Mouse (Mus musculus) embryonic stem cell, embryonic (primary cell): ENCODE results near the gene Capns1.

Source experiments
- CTCF ChIA-PET, 4 experiments: fragments of 300-600 bp in 2 of 4; fragments of 350-600 bp in 2 of 4; sonication (Branson Sonifier 250); formaldehyde crosslinking; loops; one replicate each; lab custom pipeline; 2022; ENCODE audit warnings: inconsistent platforms in 2 of 4; lab: Charles Lee
- POLR2A ChIA-PET, 4 experiments: fragments of 300-600 bp in 2 of 4; fragments of 350-600 bp in 2 of 4; sonication (Branson Sonifier 250); formaldehyde crosslinking; loops; one replicate each; lab custom pipeline; 2022; ENCODE audit warnings: antibody characterized with exemption in 4 of 4, inconsistent platforms in 1 of 4; lab: Charles Lee

Gene Capns1

DNA sequence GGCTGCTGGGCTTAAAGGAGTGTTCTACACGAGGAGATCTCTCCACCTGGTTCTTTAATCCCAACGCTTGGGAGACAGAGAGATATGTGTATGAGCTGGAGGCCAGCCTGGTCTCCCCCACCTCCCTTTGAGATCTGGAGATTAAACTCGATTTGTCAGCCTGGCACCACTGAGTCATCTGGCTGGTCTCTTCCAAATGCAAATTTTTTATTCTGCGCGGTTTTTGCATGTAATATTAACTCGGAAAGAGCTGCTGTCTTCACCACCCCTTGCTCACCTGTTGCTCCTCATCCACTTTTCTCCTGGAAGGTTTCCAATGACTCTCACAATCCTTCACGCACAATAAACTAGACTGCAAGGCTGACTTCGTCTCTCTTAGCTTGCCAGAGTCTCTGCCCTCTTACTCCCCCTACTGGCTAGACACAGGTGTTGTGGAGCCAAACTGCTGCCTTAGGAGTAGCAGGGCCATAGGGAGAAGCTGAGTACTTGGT lies at the start of gene Capns1:
Capns1 (minus strand) TSS at position 331 of the 491 bp plus-strand sequence.
- CTCF ChIA-PET = interaction anchor here (0.6 to 4.9 kb wide), 45 partner anchors 9 to 428 kb away, joined by 3 to 51 read pairs (median 4); partner anchors contain the start of genes Cox7a1 (in 4 of the 4), Cox6b1 (in 1 of the 4), Polr2i (in 1 of the 4) and Wdr62 (in 1 of the 4)
- POLR2A ChIA-PET = interaction anchor here (0.5 to 8.5 kb wide), 50 partner anchors 10 to 1227 kb away, joined by 3 to 127 read pairs (median 5); partner anchors contain the start of genes Cox7a1 (in 4 of the 4), Thap8 (in 3 of the 4), Wdr62 (in 3 of the 4) and Gm26920 (in 2 of the 4)

GRCm38 (mm10) chr7:30237374-30237773 lies 38.8 kb upstream of the Capns1 start:
- CTCF ChIA-PET = interaction anchor here in 1 of 4 experiments (1.5 kb wide), 1 partner anchor 20 kb away, joined by 4 read pairs; no protein-coding TSS in a partner anchor
- POLR2A ChIA-PET = interaction anchor here in 1 of 4 experiments (1.2 to 8.1 kb wide), 4 partner anchors 15 to 43 kb away, joined by 5 to 65 read pairs (median 19); partner anchors contain the start of genes Capns1 and Wdr62

DNA sequence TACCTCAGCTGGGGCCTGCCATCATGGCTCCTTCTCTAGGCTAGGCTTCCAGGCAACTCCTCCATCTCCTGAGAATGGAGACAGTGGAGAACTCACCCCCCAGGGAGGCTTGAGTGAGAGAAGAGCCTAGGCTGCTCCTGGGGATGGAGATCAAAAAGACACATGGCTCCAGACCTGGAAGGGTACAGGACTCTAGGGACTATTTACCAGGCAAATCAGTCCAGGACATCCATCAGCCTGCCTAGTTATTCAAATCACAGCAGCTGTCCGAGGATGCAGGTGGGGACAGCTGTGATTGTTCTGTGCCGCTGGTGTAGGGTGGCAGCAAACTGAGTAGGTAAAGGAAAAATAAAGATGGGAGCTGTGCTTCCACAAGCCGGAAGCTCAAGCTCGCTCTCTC lies 37.0 kb upstream of the Capns1 start, which contains the start of gene Ovol3:
Ovol3 (minus strand) TSS at position 101 of the 400 bp plus-strand sequence.
- ChIA-PET POLR2A (interaction anchor here in 3 of 4 experiments (0.5 to 6.2 kb wide), 10 partner anchors 9 to 330 kb away, joined by 3 to 73 read pairs (median 4); partner anchors contain the start of genes Thap8 (in 2 of the 3), Wdr62 (in 2 of the 3) and Zfp260 (in 1 of the 3)), CTCF (interaction anchor here in 1 of 4 experiments (0.6 to 1.5 kb wide), 2 partner anchors 24 to 64 kb away, joined by 3 to 4 read pairs; no protein-coding TSS in a partner anchor)

DNA sequence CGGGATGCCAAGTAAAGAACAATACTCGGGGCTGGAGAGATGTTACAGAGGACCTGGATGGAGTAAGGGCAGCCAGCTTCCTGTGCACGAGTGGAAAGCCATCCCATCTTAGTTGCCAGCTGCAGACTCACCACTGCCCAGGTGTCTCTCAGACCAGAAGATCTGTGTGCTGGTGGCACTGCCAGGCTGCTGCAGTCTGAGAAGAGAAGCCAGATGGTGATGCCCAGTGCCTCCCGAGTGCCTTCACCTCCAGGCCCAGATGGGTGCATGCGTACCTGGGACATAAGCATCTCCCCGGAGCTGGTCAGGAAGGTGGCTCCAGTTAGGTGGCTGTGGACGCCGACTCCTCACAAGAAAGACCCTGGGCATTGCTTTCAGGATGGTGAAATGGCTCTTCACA lies 36.5 kb upstream of the Capns1 start:
- ChIA-PET CTCF (interaction anchor here in 2 of 4 experiments (0.6 to 1.5 kb wide), 3 partner anchors 25 to 434 kb away, joined by 3 to 4 read pairs (median 3); no protein-coding TSS in a partner anchor), POLR2A (interaction anchor here in 3 of 4 experiments (0.5 to 6.2 kb wide), 10 partner anchors 7 to 329 kb away, joined by 3 to 73 read pairs (median 6); partner anchors contain the start of genes Thap8 (in 2 of the 3), Wdr62 (in 2 of the 3) and Zfp260 (in 1 of the 3))

DNA sequence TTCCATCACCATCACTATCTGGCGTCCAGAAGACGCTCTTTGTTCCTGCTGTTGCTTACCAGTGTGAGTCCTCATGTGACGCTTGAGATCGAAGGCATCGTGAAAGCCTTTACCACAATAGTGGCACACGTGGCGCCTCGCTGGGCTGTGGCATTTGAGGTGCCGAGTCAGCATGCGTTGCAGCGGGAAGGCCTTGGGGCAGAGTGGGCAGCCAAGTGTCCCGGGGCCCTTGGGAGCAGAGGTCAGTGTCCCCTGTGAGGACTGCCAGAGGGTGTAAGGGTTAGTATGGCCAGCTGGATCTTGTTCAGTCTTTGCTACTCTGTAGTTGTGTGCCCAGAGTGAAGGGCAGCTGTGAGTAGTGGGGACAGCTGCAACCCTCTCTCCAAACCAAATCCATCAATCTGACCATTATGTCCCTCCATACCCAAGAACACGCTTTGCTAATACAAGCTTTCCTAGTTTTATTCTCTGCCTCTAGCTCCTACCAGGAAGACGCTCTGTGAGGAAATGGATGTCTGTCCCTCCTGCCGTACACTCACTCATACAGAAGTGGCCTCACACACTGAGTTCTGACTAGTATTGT lies 35.8 kb upstream of the Capns1 start:
- POLR2A ChIA-PET = interaction anchor here (0.7 to 6.2 kb wide), 13 partner anchors 8 to 140 kb away, joined by 3 to 73 read pairs (median 3); partner anchors contain the start of genes Thap8 (in 2 of the 4), Wdr62 (in 2 of the 4) and Zfp260 (in 1 of the 4)
- CTCF ChIA-PET = interaction anchor here in 2 of 4 experiments (1.1 to 1.5 kb wide), 3 partner anchors 18 to 65 kb away, joined by 3 to 8 read pairs (median 4); no protein-coding TSS in a partner anchor

GRCm38 (mm10) chr7:30233387-30233786 lies 34.8 kb upstream of the Capns1 start:
- ChIA-PET CTCF (interaction anchor here (0.5 to 2.7 kb wide), 22 partner anchors 14 to 1201 kb away, joined by 3 to 11 read pairs (median 4); partner anchors contain the start of genes Capns1 (in 1 of the 4), Thap8 (in 1 of the 4) and Wdr62 (in 1 of the 4)), POLR2A (interaction anchor here (0.5 to 6.2 kb wide), 24 partner anchors 9 to 724 kb away, joined by 3 to 73 read pairs (median 4); partner anchors contain the start of genes Thap8 (in 2 of the 4), Wdr62 (in 2 of the 4), Cox7a1 (in 1 of the 4) and E130208F15Rik (in 1 of the 4))

DNA sequence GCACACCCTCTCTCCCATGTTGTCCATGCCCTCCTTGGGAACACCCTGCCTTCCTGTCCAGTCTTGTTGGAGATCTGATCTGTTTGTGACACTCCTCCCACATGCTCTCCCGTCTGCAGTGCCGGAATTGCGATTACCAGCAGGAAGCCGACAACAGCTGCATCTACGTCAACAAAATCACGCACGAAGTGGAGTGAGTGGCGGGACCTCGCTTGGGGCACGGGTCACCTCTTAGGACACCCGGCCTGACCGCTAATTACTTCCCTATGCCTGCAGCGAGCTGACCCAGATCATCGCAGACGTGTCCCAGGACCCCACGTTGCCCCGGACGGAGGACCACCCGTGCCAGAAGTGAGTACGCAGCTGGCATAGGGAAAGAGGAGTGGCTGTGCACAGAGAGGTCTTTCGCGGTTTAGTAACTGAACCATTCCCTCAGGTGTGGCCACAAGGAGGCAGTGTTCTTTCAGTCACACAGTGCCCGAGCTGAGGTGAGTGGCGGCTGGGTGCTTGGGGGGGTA lies 34.1 kb upstream of the Capns1 start:
- ChIA-PET POLR2A (interaction anchor here in 3 of 4 experiments (0.8 to 6.2 kb wide), 30 partner anchors 8 to 307 kb away, joined by 3 to 73 read pairs (median 4); partner anchors contain the start of genes Thap8 (in 3 of the 3), Wdr62 (in 3 of the 3), Cox7a1 (in 1 of the 3) and E130208F15Rik (in 1 of the 3)), CTCF (interaction anchor here (0.6 to 2.7 kb wide), 19 partner anchors 13 to 220 kb away, joined by 3 to 11 read pairs (median 4); partner anchors contain the start of genes Capns1 (in 1 of the 4), Thap8 (in 1 of the 4) and Wdr62 (in 1 of the 4))

DNA sequence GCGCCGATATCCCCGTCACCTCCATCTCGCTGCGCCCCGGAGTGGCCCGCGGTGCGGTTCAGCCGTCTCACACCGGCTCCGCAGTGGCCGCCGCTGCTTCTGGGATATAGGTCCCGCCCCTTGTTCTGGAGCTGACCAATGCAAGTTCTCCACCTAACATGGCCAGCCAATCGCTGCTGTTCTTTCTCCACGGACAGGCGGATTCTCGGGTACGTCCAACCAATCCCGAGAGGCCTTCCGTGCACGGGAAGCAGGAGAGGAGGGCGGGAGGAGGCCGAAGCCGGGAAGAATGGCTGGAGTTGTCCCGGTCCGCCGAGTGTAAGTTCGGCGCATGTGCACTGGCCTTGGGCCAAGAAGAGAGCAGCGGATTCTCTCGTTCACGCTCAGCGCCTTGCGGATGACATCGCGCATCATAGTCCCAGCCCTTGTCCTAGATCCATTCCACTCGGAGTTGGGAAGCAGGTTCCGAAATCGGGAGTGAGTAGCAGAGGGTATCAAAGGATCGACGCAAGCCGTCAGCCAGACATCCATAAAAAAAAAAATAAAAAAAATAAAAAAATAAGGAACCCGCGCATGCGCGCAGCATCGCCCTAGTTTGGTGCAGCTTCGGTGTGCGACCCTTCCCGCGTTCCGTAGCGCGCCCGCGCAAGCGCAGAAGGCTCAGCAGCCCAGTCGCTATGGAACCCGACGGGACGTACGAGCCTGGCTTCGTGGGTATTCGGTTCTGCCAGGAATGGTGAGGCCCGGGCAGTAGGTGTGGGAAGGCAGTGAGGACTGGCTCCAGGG lies 33.3 kb upstream of the Capns1 start, which contains the start of the genes Polr2i and Tbcb:
Polr2i (plus strand) TSS at position 280 of the 786 bp plus-strand sequence.
Tbcb (minus strand) TSS at position 604 of the 786 bp plus-strand sequence.
- POLR2A ChIA-PET = interaction anchor here (0.5 to 6.2 kb wide), 50 partner anchors 8 to 394 kb away, joined by 3 to 73 read pairs (median 4); partner anchors contain the start of genes Thap8 (in 3 of the 4), Wdr62 (in 3 of the 4), Alkbh6 (in 1 of the 4) and Capns1 (in 1 of the 4)
- CTCF ChIA-PET = interaction anchor here in 3 of 4 experiments (0.7 to 2.7 kb wide), 14 partner anchors 11 to 219 kb away, joined by 3 to 10 read pairs (median 6); partner anchors contain the start of genes Capns1 (in 1 of the 3) and Wdr62 (in 1 of the 3)

- CTCF ChIA-PET = interaction anchor here in 3 of 4 experiments (0.7 to 2.7 kb wide), 11 partner anchors 11 to 101 kb away, joined by 3 to 10 read pairs (median 6); partner anchors contain the start of genes Capns1 (in 1 of the 3) and Wdr62 (in 1 of the 3)
- POLR2A ChIA-PET = interaction anchor here (0.5 to 6.2 kb wide), 41 partner anchors 8 to 395 kb away, joined by 3 to 73 read pairs (median 4); partner anchors contain the start of genes Thap8 (in 3 of the 4), Wdr62 (in 3 of the 4), Alkbh6 (in 1 of the 4) and Capns1 (in 1 of the 4)
Observed at GRCm38 (mm10) chr7:30231328-30231668, 32.7 kb upstream of the Capns1 start.

DNA sequence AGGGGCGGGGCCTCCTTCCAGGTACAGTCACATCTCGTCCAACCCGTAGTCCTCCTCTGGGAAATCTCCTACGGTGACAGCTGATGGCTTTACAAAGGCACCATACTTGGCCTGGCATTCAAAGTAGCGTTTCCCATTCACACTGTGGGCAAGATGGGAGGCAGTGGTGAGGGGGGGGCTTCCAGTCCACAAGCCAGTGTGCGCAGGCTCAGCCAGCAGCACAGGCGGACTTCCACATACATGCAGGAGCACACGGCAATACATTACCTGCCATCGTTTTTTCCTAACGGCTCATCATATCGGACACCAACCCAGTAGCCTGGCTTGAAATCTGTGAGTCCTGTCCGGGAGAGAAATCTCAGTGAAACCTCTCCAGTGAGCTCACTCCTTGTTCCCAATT lies 25.6 kb upstream of the Capns1 start:
- POLR2A ChIA-PET = interaction anchor here in 2 of 4 experiments (1.5 to 1.9 kb wide), 2 partner anchors 30 to 56 kb away, joined by 5 read pairs; partner anchors contain the start of genes Thap8 (in 1 of the 2) and Wdr62 (in 1 of the 2)
- CTCF ChIA-PET = no interaction called here

DNA sequence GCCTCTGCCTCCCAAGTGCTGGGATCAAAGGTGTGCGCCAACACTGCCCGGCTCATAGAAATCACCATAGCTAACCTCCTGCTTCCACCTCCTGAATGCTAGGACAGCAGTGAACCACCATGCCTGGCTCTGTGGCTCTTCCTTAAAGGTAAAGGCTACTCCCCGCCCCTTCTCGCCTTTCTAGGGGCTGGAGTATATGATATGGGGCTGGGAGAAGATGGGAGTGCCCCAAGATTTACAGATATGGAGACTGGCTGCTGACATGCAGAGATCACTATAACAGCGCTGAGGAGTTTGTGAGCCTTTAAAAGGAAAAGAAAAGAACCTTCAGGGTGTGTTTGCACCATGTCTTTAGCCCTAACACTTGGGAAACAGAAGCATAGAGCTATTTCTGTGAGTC lies 23.6 kb upstream of the Capns1 start:
- CTCF ChIA-PET = interaction anchor here in 1 of 4 experiments (0.9 kb wide), 1 partner anchor 24 kb away, joined by 3 read pairs; the partner anchor contains the start of gene Capns1

GRCm38 (mm10) chr7:30221433-30221832 lies 22.8 kb upstream of the Capns1 start:
- POLR2A ChIA-PET = interaction anchor here in 2 of 4 experiments (0.8 to 2.4 kb wide), 4 partner anchors 10 to 126 kb away, joined by 3 to 8 read pairs (median 6); partner anchors contain the start of genes Polr2i (in 2 of the 2), Tbcb (in 2 of the 2), Thap8 (in 1 of the 2) and Wdr62 (in 1 of the 2)
- CTCF ChIA-PET = interaction anchor here in 1 of 4 experiments (1.1 kb wide), 1 partner anchor 16 kb away, joined by 3 read pairs; no protein-coding TSS in a partner anchor

More for the DNA sequence above, 23.6 kb upstream of the Capns1 start:
- POLR2A ChIA-PET = interaction anchor here in 2 of 4 experiments (0.6 to 2.0 kb wide), 5 partner anchors 9 to 193 kb away, joined by 3 to 7 read pairs (median 3); partner anchors contain the start of genes Capns1 (in 1 of the 2), Polr2i (in 1 of the 2), Tbcb (in 1 of the 2) and Wdr62 (in 1 of the 2)

- ChIA-PET CTCF (interaction anchor here (0.5 to 3.8 kb wide), 15 partner anchors 10 to 621 kb away, joined by 3 to 51 read pairs (median 4); partner anchors contain the start of gene Capns1 (in 2 of the 4)), POLR2A (interaction anchor here (0.6 to 5.3 kb wide), 32 partner anchors 9 to 150 kb away, joined by 3 to 36 read pairs (median 5); partner anchors contain the start of genes Polr2i (in 4 of the 4), Tbcb (in 4 of the 4), Capns1 (in 3 of the 4) and Thap8 (in 3 of the 4))
Observed at GRCm38 (mm10) chr7:30220008-30220356, 21.4 kb upstream of the Capns1 start.

DNA sequence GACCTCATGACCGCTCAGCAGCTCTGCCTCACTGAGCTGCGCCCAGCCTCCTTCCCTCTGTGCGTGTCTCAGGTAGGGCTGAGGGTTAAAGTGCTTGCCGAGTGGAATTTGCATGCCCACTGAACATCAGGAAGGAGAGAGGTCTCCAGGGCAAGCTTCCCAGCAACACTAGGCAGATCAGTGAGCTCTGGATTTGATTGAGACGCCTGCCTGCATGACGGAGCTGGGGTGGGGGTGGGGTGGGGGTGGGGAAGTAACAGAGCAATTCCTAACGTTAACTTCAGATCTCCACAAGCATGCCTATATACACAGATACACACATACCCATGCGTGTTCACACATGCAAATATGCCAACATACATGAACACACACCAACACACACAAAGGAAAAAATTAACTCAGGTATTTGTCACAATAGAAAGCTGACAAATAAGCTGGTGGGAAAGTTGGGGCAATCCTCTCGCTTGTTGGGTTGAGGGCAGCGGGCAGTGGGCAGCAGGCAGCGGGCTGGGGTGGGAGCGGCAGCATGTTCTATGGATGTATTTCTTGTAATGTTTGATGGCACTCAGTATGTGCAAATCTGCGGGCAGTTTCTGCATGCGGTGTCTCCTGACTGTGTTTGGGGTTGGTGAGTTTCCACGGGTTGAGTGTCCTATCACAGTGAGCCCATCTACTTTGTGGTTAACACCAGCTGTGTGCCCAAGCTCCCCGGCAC lies 20.8 kb upstream of the Capns1 start:
- ChIA-PET CTCF (interaction anchor here (0.5 to 3.8 kb wide), 22 partner anchors 8 to 620 kb away, joined by 3 to 51 read pairs (median 4); partner anchors contain the start of genes Capns1 (in 2 of the 4), Polr2i (in 1 of the 4) and Tbcb (in 1 of the 4)), POLR2A (interaction anchor here (0.6 to 5.3 kb wide), 39 partner anchors 8 to 333 kb away, joined by 3 to 36 read pairs (median 4); partner anchors contain the start of genes Polr2i (in 4 of the 4), Tbcb (in 4 of the 4), Capns1 (in 3 of the 4) and Thap8 (in 3 of the 4))
